Mouse (Mus musculus) forebrain, embryonic 16.5 days (tissue): ENCODE measurements at regions not wholly inside any gene's neighbourhood (a gene's known extent, or its start where the extent isn't known, plus 50 kb on each side); places are given as distances from the start of the nearest gene placed in this dataset.

ENCODE experiments used
- ATAC-seq: fragments of 200-750 bp; cut with Nextera tagmentation; 2 replicates; pipeline ENCODE4 v1.8.0; 2017; ENCODE audit warnings: mild to moderate bottlenecking, moderate library complexity
- H3K27ac ChIP-seq: fragments of 300-500 bp; sonication (generic); 2 replicates; pipeline ENCODE4 v1.5.1; 2014; ENCODE audit warnings: low read length, control low read depth
- H3K27me3 ChIP-seq: fragments of 300-500 bp; sonication (generic); replicated peaks from 2 replicates; pipeline ENCODE4 v1.6.1; 2014; ENCODE audit warnings: low read length; ENCODE audit not compliant: control insufficient read depth, insufficient read depth
- H3K36me3 ChIP-seq: fragments of 300-500 bp; sonication (generic); 2 replicates; pipeline ENCODE4 v1.6.1; 2014; ENCODE audit not compliant: control insufficient read depth, insufficient read depth
- H3K4me1 ChIP-seq: fragments of 300-500 bp; sonication (generic); replicated peaks from 2 replicates; pipeline ENCODE4 v1.6.1; 2014; ENCODE audit warnings: low read length; ENCODE audit not compliant: control insufficient read depth, insufficient read depth
- H3K4me2 ChIP-seq: fragments of 300-500 bp; sonication (generic); 2 replicates; pipeline ENCODE4 v1.6.1; 2014; ENCODE audit warnings: mild to moderate bottlenecking, low read length, control low read depth
- H3K4me3 ChIP-seq: fragments of 300-500 bp; sonication (generic); replicated peaks from 2 replicates; pipeline ENCODE4 v1.5.1; 2014; ENCODE audit warnings: mild to moderate bottlenecking, low read length, control low read depth
- H3K9ac ChIP-seq: fragments of 300-500 bp; sonication (generic); replicated peaks from 2 replicates; pipeline ENCODE4 v1.6.1; 2014; ENCODE audit warnings: low read depth, low read length, control low read depth
- H3K9me3 ChIP-seq: fragments of 300-500 bp; sonication (generic); 2 replicates; pipeline ENCODE4 v1.6.1; 2016; ENCODE audit warnings: low read length; ENCODE audit not compliant: control insufficient read depth
- WGBS: fragments of 180-500 bp; shearing (Covaris S2); extraction: QIAGEN DNeasy Blood & Tissue Kit; methylation state at CpG from one replicate; pipeline ENCODE4 v1.1.7; 2014; 5-methylcytosine and 5-hydroxymethylcytosine counted together

DNA sequence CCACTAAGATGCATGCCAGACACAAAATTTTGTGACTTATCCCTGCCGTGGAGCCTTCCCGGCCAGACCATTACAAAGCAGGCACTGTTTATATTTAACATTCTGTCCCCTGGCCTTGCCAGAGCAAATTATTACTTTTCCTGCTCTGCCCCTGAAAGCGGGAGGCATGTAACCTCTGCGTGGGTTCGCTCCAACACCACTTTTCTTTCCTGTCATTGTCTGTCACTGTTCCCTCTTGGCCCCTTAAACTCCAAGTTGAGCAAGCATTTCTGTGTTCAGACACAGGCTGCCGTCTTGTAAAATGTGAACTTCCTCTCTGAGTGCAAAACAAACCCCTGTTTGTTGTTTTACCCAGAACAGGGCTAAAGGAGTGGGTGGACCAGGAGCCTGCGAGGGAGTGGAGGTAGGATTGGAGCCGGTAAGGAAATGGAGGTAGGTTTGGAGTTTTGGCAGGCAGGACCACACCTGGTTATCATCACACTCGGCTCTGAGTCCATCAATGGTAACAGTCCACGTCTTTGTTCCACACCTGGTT, 124.2 kb upstream of the Ctnnb1 start:
- H3K4me2 ChIP-seq, result no peak overlapping the region
- no peak for ATAC-seq
- no peaks in the 10 kb centered on the region for H3K9me3 ChIP-seq
- 0 out of 2 replicates have a peak, but pooled peaks cover 2% of the 10 kb centered on the region for H3K4me1 ChIP-seq
- no peak overlapping the region for H3K9ac ChIP-seq
- no peaks in the 10 kb centered on the region for H3K36me3 ChIP-seq
- H3K4me3 ChIP-seq, result no peak overlapping the region
- H3K27me3 ChIP-seq, result no peaks in the 10 kb centered on the region
- 71% methylated on average over 10 of the region's 10 CpGs for WGBS
- H3K27ac ChIP-seq, result no peak overlapping the region

GRCm38 (mm10) chr9:120808741-120809425, 120.1 kb upstream of the Ctnnb1 start:
- no peak overlapping the region for H3K4me3 ChIP-seq
- WGBS, result 51% methylated on average over 4 of the region's 4 CpGs
- no peak overlapping the region for H3K4me2 ChIP-seq
- no peak for ATAC-seq
- H3K27ac ChIP-seq, result no peak overlapping the region
- H3K27me3 ChIP-seq, result no peaks in the 10 kb centered on the region
- 0 out of 2 replicates have a peak, but pooled peaks cover 2% of the 10 kb centered on the region for H3K4me1 ChIP-seq
- H3K9me3 ChIP-seq, result no peaks in the 10 kb centered on the region
- H3K36me3 ChIP-seq, result no peaks in the 10 kb centered on the region
- no peak overlapping the region for H3K9ac ChIP-seq

DNA sequence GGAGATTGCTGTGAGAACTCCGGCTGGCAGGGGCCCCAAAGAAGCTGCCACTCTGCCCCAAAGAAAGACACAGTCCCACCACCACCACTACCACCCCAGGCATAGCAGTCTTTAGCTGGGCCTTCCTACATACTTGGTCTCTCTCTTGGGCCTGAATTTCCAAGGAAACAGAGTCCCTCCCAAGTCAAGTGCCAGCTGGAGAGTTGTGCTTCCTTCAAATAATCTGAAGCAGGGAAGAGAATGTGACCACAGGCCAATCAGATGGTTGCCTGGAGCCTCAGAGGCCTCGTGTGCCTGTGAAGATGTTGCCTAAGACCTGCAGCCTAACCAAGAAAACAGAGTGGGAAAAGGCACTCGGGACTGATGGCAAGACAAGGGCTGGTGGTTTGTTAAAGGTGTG, 117.5 kb upstream of the Ctnnb1 start:
- 82% methylated on average over 3 of the region's 3 CpGs for WGBS
- no peak for ATAC-seq
- no peak overlapping the region for H3K4me2 ChIP-seq

DNA sequence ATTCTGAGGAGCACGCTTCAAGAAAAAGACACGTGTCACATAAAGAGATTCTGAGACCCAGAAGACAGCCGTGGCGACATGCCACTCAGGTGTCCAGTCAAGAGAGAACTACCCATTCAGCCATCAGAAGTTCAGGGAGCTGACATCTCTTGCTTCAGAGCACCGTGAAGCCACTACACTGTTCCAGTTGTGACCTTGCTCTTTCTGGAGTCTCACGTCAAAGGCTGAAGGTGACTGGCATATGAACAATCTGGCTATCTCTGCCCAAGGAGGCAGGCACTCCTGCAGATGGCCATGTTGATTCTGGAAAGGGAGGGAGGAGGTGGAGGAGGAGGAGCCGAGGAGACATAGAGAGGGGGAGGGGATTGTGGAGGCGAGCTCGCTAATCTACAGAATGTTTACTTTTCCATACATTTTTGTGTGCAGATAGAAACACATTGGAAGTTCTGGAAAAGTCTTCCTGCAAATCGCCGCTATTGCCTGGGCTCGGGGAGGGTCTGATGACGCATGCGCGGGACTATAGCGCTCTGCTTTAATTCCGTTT, 116.3 kb upstream of the Ctnnb1 start:
- Histone ChIP-seq H3K9me3 (no peaks in the 10 kb centered on the region), H3K4me2 (no peak overlapping the region), H3K27me3 (no peaks in the 10 kb centered on the region), H3K4me3 (no peak overlapping the region), H3K36me3 (no peaks in the 10 kb centered on the region), H3K9ac (no peak overlapping the region), H3K27ac (no peak overlapping the region), H3K4me1 (no peaks in the 10 kb centered on the region)
- no peak for ATAC-seq
- WGBS, result 77% methylated on average over 17 of the region's 17 CpGs

More for the DNA sequence above, 117.5 kb upstream of the Ctnnb1 start:
- Histone ChIP-seq H3K36me3 (no peaks in the 10 kb centered on the region), H3K4me3 (no peak overlapping the region), H3K27me3 (no peaks in the 10 kb centered on the region), H3K9ac (no peak overlapping the region), H3K27ac (no peak overlapping the region), H3K4me1 (0 out of 2 replicates have a peak, but pooled peaks cover 2% of the 10 kb centered on the region), H3K9me3 (no peaks in the 10 kb centered on the region)

GRCm38 (mm10) chr9:120814286-120814685, 114.7 kb upstream of the Ctnnb1 start:
- no peak for ATAC-seq
- WGBS, result 79% methylated on average over 4 of the region's 4 CpGs
- Histone ChIP-seq H3K9me3 (no peaks in the 10 kb centered on the region), H3K27ac (no peak overlapping the region), H3K27me3 (no peaks in the 10 kb centered on the region), H3K4me1 (no peaks in the 10 kb centered on the region), H3K4me3 (no peak overlapping the region), H3K36me3 (no peaks in the 10 kb centered on the region), H3K4me2 (no peak overlapping the region), H3K9ac (no peak overlapping the region)

GRCm38 (mm10) chr9:120818726-120819317, 110.2 kb upstream of the Ctnnb1 start:
- H3K27me3 ChIP-seq, result no peaks in the 10 kb centered on the region
- no peaks in the 10 kb centered on the region for H3K36me3 ChIP-seq
- H3K9me3 ChIP-seq, result no peaks in the 10 kb centered on the region
- no peak overlapping the region for H3K4me2 ChIP-seq
- no peak overlapping the region for H3K27ac ChIP-seq
- H3K4me1 ChIP-seq, result peaks cover 4% of the 10 kb centered on the region; the same call in 1 of the 2 replicates
- no peak overlapping the region for H3K4me3 ChIP-seq
- ATAC-seq, result no peak
- WGBS, result 95% methylated on average over 22 of the region's 22 CpGs
- H3K9ac ChIP-seq, result no peak overlapping the region

- Histone ChIP-seq H3K4me3 (no peak overlapping the region), H3K36me3 (no peaks in the 10 kb centered on the region), H3K9ac (no peak overlapping the region), H3K4me1 (peaks cover 4% of the 10 kb centered on the region; the same call in 1 of the 2 replicates), H3K27me3 (no peaks in the 10 kb centered on the region), H3K27ac (no peak overlapping the region), H3K9me3 (no peaks in the 10 kb centered on the region), H3K4me2 (no peak overlapping the region)
- ATAC-seq, result no peak
- WGBS, result 92% methylated on average over 6 of the region's 6 CpGs
Measured at GRCm38 (mm10) chr9:120820892-120821291, 108.1 kb upstream of the Ctnnb1 start.

- no peak overlapping the region for H3K4me2 ChIP-seq
- no peaks in the 10 kb centered on the region for H3K9me3 ChIP-seq
- no peaks in the 10 kb centered on the region for H3K36me3 ChIP-seq
- 50% methylated on average over 6 of the region's 6 CpGs for WGBS
- no peak overlapping the region for H3K9ac ChIP-seq
- H3K4me3 ChIP-seq, result no peak overlapping the region
- peak; percentile 77 for ATAC-seq
- H3K27ac ChIP-seq, result 0 out of 2 replicates have a peak overlapping the region, but pooled peaks have one; percentile 39
- H3K4me1 ChIP-seq, result peaks cover 4% of the 10 kb centered on the region; the same call in 1 of the 2 replicates
- H3K27me3 ChIP-seq, result no peaks in the 10 kb centered on the region
Measured at GRCm38 (mm10) chr9:120823397-120823796, 105.6 kb upstream of the Ctnnb1 start.

DNA sequence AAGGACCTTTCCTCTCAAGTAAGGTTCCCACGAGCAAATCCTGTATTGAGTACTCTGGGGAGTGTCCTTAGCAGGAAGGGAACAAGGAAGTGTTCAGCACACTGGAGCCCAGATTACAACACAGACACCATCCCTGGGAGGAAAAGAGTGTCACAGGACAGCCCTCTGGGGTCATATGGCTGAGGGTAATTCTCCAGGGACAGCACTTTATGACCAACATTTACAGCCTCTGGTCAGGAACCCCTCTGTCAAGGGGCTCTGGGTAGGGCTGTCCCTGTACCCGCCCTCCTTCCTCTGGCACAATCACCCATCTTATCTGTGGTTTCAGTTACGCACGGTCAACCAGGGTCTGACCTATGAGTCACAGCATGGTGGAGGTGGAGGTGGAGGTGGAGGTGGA, 102.8 kb upstream of the Ctnnb1 start:
- Histone ChIP-seq H3K4me2 (no peak overlapping the region), H3K27ac (no peak overlapping the region), H3K4me3 (no peak overlapping the region), H3K9me3 (no peaks in the 10 kb centered on the region), H3K36me3 (no peaks in the 10 kb centered on the region), H3K4me1 (peaks cover 4% of the 10 kb centered on the region; the same call in 1 of the 2 replicates), H3K9ac (no peak overlapping the region), H3K27me3 (no peaks in the 10 kb centered on the region)
- no peak for ATAC-seq
- 84% methylated on average over 4 of the region's 4 CpGs for WGBS
